Mouse (Mus musculus): ENCODE results near the gene Ube2e1. TPM values are rescaled to one million over a fixed set of nuclear protein-coding genes. Genes with fewer than 3 reads are reported as not detected.

The Ube2e1 gene
- 10 to 100 TPM; 38.5 to 39.4 TPM for total RNA-seq (2023)

GRCm38 (mm10) chr14:18331693-18332131 is at the start of gene Ube2e1:
Gene Ube2e1, minus strand, starts transcription at chr14:18331859.

GRCm38 (mm10) chr14:18270529-18271441 is 60.9 kb downstream of the Ube2e1 start, which contains the start of the genes Nkiras1 and Rpl15:
Gene Nkiras1, plus strand, starts transcription at chr14:18271136.
Gene Rpl15, minus strand, starts transcription at chr14:18271391.

GRCm38 (mm10) chr14:18238750-18239731 is 92.6 kb downstream of the Ube2e1 start, which contains the start of gene Nr1d2:
Gene Nr1d2, minus strand, starts transcription at chr14:18239127.

Other genes with a start within 250 kb of the Ube2e1 start
- 10 to 100 TPM in 1 of 2 experiments, 1 to 10 TPM in 1; 8.3 to 11.6 TPM for gene Nr1d2, start 92.7 kb downstream of the Ube2e1 start, total RNA-seq (2023)
- gene Nkiras1, start 60.7 kb downstream of the Ube2e1 start, total RNA-seq (2023): 1 to 10 TPM; 4.6 to 5.9 TPM
- 100 to 1,000 TPM; 552 to 622 TPM for gene Rpl15, start 60.5 kb downstream of the Ube2e1 start, total RNA-seq (2023)

Data from neutrophil, adult 59 days (primary cell).